Mouse (Mus musculus) forebrain, embryonic 14.5 days (tissue): Measurements from ENCODE around the gene Anapc5. TPM values are rescaled to one million over a fixed set of nuclear protein-coding genes. Genes with fewer than 3 reads are reported as not detected.

Experiments used
- ATAC-seq: fragments of 200-750 bp; cut with Nextera tagmentation; 2 replicates; pipeline ENCODE4 v1.8.0; 2017; ENCODE audit warnings: mild to moderate bottlenecking, moderate library complexity
- DNase-seq: peaks from one replicate; pipeline ENCODE4 v3.0.0-alpha.2; 2015; ENCODE audit warnings: low spot score
- H3K27ac ChIP-seq: fragments of 300-500 bp; sonication (generic); 2 replicates; pipeline ENCODE4 v1.5.1; 2014; ENCODE audit warnings: low read depth, mild to moderate bottlenecking, control low read depth, low read length, moderate library complexity
- H3K27me3 ChIP-seq: fragments of 300-500 bp; sonication (generic); replicated peaks from 2 replicates; pipeline ENCODE4 v1.6.1; 2014; ENCODE audit warnings: low read length, control low read depth, mixed read lengths; ENCODE audit not compliant: control insufficient read depth, insufficient read depth
- H3K36me3 ChIP-seq: fragments of 300-500 bp; sonication (generic); 2 replicates; pipeline ENCODE4 v1.6.1; 2014; ENCODE audit warnings: low read length, control low read depth; ENCODE audit not compliant: control insufficient read depth, insufficient read depth
- H3K4me1 ChIP-seq: fragments of 300-500 bp; sonication (generic); 2 replicates; pipeline ENCODE4 v1.6.1; 2014; ENCODE audit warnings: antibody characterized with exemption, low read length, control low read depth; ENCODE audit not compliant: control insufficient read depth, insufficient read depth
- H3K4me2 ChIP-seq: fragments of 300-500 bp; sonication (generic); 2 replicates; pipeline ENCODE4 v1.6.1; 2014; ENCODE audit warnings: mild to moderate bottlenecking, control low read depth, low read length
- H3K4me3 ChIP-seq: fragments of 300-500 bp; sonication (generic); 2 replicates; pipeline ENCODE4 v1.5.1; 2014; ENCODE audit warnings: low read depth, low read length, control low read depth
- H3K9ac ChIP-seq: fragments of 300-500 bp; sonication (generic); 2 replicates; pipeline ENCODE4 v1.6.1; 2014; ENCODE audit warnings: mild to moderate bottlenecking, low read length, control low read depth, moderate library complexity
- H3K9me3 ChIP-seq: fragments of 300-500 bp; sonication (generic); replicated peaks from 2 replicates; pipeline ENCODE4 v1.6.1; 2016; ENCODE audit warnings: low read length, control low read depth, mixed read lengths; ENCODE audit not compliant: control insufficient read depth
- WGBS: fragments of 180-500 bp; shearing (Covaris S2); extraction: QIAGEN DNeasy Blood & Tissue Kit; methylation state at CpG from one replicate; pipeline ENCODE4 v1.1.7; 2014; 5-methylcytosine and 5-hydroxymethylcytosine counted together
- polyA plus RNA-seq: library from polyadenylated mRNA; unstranded; fragments of >200 nt; fragmentation: Nextera tagmentation; extraction: Ambion mirVana; gene quantifications from 2 replicates; pipeline ENCODE4 v1.2.1, GENCODE M21; 2014

Gene Anapc5
- polyA plus RNA-seq, 1 experiment from 2014 or later = 484 TPM

DNA sequence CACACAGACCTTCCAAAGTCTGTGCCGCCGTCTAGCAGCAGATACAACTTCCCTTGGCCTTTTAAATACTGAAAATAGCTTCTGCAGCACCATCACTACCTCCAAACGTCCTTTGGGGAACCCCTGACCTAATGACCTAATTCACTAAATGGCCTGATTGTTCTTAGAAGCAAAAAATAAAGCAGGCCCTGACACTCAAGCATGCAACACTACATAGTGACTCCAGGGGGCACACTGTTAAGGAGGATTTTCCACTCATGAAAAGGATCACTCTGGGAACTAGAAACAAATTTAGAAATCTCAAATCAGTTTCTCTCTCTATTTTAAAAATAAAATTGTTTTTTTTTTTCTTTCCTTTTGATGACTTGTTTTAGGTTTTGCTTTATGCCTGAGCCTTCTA lies 15.6 kb downstream of the Anapc5 start:
- ATAC-seq (no peak), DNase-seq (no peak)
- Histone ChIP-seq H3K9me3 (no peaks in the 10 kb centered on the region), H3K9ac (no peak overlapping the region), H3K36me3 (peaks cover 95% of the 10 kb centered on the region), H3K27me3 (no peaks in the 10 kb centered on the region), H3K4me1 (no peaks in the 10 kb centered on the region), H3K4me2 (no peak overlapping the region), H3K27ac (no peak overlapping the region), H3K4me3 (no peak overlapping the region)
- WGBS = 57% methylated on average over 3 of the region's 3 CpGs

DNA sequence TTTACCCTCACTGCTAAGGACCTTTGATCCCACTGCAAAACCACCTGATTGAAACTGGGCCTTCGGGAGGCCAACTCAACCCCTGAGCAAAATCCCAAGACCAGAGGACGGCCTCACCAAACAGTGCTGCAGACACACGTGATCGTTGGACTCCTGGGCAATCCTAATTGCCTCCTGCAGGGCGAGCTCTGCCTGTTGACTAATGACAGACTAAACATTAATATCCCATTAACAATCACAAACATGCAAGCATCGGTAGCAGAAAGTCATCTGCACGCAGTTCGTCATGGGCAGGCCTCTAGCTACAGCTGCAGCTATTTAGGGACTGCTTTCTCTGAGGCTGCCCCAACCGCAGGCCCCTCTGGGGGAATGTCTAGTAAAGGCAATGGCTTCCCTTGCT lies 18.4 kb downstream of the Anapc5 start:
- no peak overlapping the region for H3K9ac ChIP-seq
- no peak overlapping the region for H3K4me3 ChIP-seq
- ATAC-seq (no peak), DNase-seq (no peak)
- H3K27me3 ChIP-seq = no peaks in the 10 kb centered on the region
- H3K9me3 ChIP-seq = no peaks in the 10 kb centered on the region
- peaks cover 8% of the 10 kb centered on the region; the same call in 1 of the 2 replicates for H3K4me1 ChIP-seq
- no peak overlapping the region for H3K4me2 ChIP-seq
- peaks cover 99% of the 10 kb centered on the region for H3K36me3 ChIP-seq
- WGBS = 82% methylated on average over 9 of the region's 9 CpGs
- H3K27ac ChIP-seq = no peak overlapping the region

DNA sequence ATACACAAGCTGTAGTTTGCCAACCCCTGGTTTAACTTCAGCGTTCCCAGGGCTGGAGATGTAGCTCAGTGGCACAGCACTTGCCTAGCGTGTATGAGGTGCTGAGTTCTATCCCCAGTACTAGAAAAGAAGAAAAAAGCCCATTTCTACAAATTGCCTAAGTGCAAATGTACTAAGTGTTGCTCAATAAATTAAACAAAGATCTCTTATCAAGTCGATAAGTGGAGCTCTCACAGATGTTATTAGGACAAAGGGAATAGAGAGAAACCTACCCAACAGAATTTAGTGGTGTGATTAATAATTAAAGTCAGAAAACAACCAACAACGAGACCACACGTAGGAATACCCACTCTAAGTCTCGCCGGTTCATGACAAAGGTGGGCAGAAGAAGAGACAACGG lies 19.5 kb downstream of the Anapc5 start:
- WGBS = 95% methylated on average over 8 of the region's 8 CpGs
- no peak for ATAC-seq
- Histone ChIP-seq H3K27me3 (no peaks in the 10 kb centered on the region), H3K4me3 (no peak overlapping the region), H3K9ac (no peak overlapping the region), H3K4me1 (peaks cover 8% of the 10 kb centered on the region; the same call in 1 of the 2 replicates), H3K27ac (no peak overlapping the region), H3K36me3 (peaks cover 96% of the 10 kb centered on the region), H3K4me2 (no peak overlapping the region), H3K9me3 (no peaks in the 10 kb centered on the region)
- no peak for DNase-seq

DNA sequence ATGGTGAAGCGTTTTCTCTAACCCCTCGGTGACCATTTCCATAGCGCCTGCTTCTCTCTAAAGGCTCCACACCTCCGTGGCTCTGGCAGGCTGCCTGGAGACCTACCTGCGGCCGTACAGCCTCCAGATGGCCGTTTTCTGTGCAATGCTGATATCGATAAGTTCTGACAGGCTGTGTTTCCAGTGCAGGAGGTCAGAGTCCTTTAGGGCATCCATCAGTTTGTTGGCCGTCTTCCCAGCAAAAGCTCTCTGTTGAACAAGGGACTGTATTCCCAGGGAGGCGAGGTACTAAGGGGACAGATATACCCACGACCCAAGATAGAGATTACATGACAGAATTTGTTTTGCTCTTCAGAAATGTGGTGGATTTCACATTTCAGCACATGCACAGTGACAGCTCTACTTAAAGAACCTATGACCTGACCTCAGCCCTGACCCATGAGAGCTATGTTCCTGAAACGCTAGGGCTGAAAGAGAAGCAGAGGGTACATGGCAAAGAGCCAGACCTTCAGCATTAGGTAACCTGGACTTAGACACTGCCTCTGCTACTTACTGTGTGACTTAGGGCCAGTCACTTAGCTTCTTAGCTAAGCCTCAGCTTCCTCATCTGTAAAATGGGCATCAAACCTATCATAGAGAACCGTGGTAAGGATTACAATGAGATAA lies 20.7 kb downstream of the Anapc5 start:
- Histone ChIP-seq H3K27ac (peak overlapping the region; percentile 65; the same call in 1 of the 2 replicates), H3K9me3 (no peaks in the 10 kb centered on the region), H3K4me2 (no peak overlapping the region), H3K4me3 (no peak overlapping the region), H3K27me3 (no peaks in the 10 kb centered on the region), H3K4me1 (peaks cover 8% of the 10 kb centered on the region; the same call in 1 of the 2 replicates), H3K9ac (no peak overlapping the region), H3K36me3 (peaks cover 96% of the 10 kb centered on the region)
- DNase-seq (no peak), ATAC-seq (no peak)
- 78% methylated on average over 13 of the region's 13 CpGs for WGBS

DNA sequence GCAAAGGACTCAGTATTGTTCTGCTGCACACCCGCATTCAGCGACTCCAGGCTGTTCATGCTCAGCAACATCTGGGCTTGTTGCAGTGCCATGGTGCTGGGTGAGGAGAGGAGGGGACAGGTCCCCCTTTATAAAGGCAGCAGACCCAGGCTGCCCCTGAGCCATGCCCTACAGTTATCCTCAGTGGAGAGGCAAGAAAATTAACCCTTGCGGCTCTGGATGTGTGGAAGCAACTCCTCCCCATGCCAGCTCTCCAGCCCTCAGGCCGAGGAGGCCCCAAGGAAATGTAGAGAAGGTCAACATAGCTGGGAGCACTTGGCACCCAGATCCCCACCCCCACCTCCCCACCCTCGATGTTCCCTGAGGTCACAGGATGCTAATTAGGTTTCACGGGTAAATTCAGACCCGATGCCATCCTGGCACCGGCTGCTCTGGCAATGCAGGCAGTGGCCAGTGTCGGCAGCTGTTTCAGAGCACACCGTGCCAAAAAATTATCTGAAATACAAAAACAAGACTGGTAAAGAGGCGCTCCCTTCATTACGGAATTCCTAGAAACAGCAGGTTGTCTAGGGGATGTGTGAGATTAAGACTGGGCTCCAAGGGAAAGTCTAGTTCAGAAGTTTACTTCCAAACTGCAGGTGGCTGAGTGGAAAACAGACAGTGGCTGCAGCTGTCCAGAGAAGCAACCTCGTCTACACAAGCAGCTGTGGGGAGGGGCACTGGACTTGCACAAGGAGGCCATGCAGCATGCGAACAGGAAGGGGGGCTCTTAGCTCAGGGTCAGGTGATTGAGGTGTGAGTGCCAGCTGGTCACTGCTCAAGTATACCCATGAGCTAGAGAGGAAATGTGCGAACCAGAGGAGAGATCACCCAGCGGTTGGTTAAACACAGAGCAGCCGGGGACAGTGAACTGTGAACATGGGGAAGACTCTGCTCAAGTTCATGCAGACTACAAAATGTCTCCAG lies 21.5 kb downstream of the Anapc5 start:
- Histone ChIP-seq H3K9me3 (no peaks in the 10 kb centered on the region), H3K9ac (no peak overlapping the region), H3K27me3 (no peaks in the 10 kb centered on the region), H3K27ac (peak overlapping the region; percentile 65), H3K36me3 (peaks cover 96% of the 10 kb centered on the region), H3K4me3 (no peak overlapping the region), H3K4me2 (no peak overlapping the region), H3K4me1 (peaks cover 8% of the 10 kb centered on the region; the same call in 1 of the 2 replicates)
- 71% methylated on average over 17 of the region's 17 CpGs for WGBS
- ATAC-seq (peak; percentile 38; the same call in 1 of the 2 replicates), DNase-seq (no peak)

DNA sequence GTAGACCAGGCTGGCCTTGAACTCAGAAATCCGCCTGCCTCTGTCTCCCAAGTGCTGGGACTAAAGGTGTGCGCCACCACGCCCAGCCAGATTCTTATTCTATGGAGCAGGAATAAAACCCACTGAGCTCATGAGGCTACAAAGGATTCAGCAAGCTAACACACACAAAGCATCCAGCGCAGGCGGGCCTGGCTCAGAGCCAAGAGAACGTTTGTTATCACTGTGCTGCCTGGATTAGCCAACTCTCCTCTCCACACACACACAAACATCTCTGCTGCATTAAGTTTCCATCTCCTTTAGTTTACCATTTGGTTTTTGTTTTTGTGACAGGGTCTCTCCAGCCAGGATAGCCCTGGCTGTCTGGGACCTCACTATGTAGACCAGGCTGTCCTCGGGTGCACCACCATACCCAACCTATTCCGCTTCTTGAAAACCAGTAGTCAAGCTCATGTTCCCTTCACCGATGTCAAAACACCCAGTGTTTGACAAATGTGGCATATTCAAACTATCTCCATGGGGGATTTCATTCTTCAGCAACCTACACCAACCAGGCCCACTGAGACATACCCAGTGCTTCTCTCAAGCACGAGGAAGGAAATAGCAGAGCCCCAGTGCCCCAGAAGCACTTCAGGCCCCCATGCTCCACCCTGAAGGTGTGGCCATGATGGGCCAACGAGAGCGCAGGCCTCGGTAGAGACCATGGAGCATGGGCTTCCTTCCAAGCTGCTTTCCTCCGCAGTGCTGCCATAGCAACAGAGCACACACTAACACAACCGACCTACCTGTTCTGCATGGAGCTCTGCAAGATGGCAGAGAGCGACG lies 22.4 kb downstream of the Anapc5 start:
- DNase-seq (peak; percentile 87), ATAC-seq (peak; percentile 67)
- peaks cover 94% of the 10 kb centered on the region for H3K36me3 ChIP-seq

DNA sequence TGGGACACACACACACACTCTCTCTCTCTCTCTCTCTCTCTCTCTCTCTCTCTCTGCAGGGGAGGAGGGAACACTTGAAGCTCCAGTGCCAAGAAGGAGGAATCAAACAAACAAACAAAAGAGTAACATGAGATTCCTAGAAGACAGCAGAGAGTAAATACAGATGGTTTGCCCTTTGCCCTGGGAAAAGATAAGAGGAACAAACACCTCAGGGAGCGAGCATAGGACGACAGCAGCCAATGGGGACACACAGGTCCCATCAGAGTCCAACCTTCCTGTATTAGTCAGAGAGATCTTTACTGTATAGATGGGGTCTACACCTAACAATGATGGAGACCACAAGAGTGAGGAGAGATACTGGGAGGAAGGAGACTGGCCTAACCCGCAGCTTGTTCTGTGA lies 23.3 kb downstream of the Anapc5 start:
- Histone ChIP-seq H3K9ac (no peak overlapping the region), H3K4me3 (no peak overlapping the region), H3K4me1 (peaks cover 8% of the 10 kb centered on the region; the same call in 1 of the 2 replicates), H3K27ac (0 out of 2 replicates have a peak overlapping the region, but pooled peaks have one; percentile 65), H3K4me2 (no peak overlapping the region), H3K27me3 (no peaks in the 10 kb centered on the region), H3K36me3 (peaks cover 93% of the 10 kb centered on the region), H3K9me3 (no peaks in the 10 kb centered on the region)
- WGBS = 93% methylated on average over 3 of the region's 3 CpGs
- DNase-seq (no peak), ATAC-seq (no peak)

More for the DNA sequence above, 22.4 kb downstream of the Anapc5 start:
- H3K9ac ChIP-seq = no peak overlapping the region
- H3K4me2 ChIP-seq = no peak overlapping the region
- H3K27me3 ChIP-seq = no peaks in the 10 kb centered on the region
- H3K27ac ChIP-seq = peak overlapping the region; percentile 65
- WGBS = 45% methylated on average over 17 of the region's 17 CpGs
- no peaks in the 10 kb centered on the region for H3K9me3 ChIP-seq
- no peak overlapping the region for H3K4me3 ChIP-seq
- H3K4me1 ChIP-seq = peaks cover 8% of the 10 kb centered on the region; the same call in 1 of the 2 replicates

DNA sequence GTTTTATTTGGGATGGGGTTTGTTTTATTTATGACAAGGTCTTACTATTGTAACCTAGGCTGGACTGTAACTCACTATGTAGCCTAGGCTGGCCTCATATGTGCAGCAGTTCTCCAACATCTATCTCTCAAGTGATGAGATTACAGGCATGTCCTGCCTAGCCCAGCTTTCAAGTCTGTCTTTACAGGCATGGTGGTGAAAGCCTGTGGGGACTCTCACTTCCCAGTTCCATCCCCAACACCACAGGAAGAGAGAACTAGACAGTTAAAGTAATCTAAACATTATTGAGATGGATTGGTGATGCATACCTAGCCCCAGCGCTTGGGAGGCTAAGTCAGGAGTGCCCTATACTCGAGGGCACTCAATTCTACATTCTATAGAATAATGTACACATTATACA lies 32.4 kb downstream of the Anapc5 start:
- Histone ChIP-seq H3K4me2 (no peak overlapping the region), H3K27ac (no peak overlapping the region), H3K9me3 (no peaks in the 10 kb centered on the region), H3K4me1 (no peaks in the 10 kb centered on the region), H3K9ac (no peak overlapping the region), H3K27me3 (no peaks in the 10 kb centered on the region), H3K4me3 (no peak overlapping the region), H3K36me3 (peaks cover 75% of the 10 kb centered on the region)
- 90% methylated on average over 2 of the region's 2 CpGs for WGBS
- DNase-seq (no peak), ATAC-seq (no peak)
